Mouse (Mus musculus) left cerebral cortex, postnatal 25 days (tissue): Measurements from ENCODE around the gene Slc24a2. TPM values are rescaled to one million over a fixed set of nuclear protein-coding genes. Genes with fewer than 3 reads are reported as not detected.

Experiments used
- DNase-seq, 2 experiments: peaks; one replicate each; pipeline ENCODE4 v3.0.0; 2022; ENCODE audit warnings: low spot score in 2 of 2, mixed read lengths in 1 of 2
- intact Hi-C: fragments of 180-260 bp; cut with DNase I; formaldehyde crosslinking; loops from one replicate; pipeline ENCODE4 v1.15.1; 2025
- total RNA-seq, 2 experiments: library from RNA; stranded (reverse); gene quantifications; 2 replicates each; pipeline ENCODE4 v1.2.3; 2021

The Slc24a2 gene
- 100 to 1,000 TPM; 262 to 313 TPM for total RNA-seq

DNA sequence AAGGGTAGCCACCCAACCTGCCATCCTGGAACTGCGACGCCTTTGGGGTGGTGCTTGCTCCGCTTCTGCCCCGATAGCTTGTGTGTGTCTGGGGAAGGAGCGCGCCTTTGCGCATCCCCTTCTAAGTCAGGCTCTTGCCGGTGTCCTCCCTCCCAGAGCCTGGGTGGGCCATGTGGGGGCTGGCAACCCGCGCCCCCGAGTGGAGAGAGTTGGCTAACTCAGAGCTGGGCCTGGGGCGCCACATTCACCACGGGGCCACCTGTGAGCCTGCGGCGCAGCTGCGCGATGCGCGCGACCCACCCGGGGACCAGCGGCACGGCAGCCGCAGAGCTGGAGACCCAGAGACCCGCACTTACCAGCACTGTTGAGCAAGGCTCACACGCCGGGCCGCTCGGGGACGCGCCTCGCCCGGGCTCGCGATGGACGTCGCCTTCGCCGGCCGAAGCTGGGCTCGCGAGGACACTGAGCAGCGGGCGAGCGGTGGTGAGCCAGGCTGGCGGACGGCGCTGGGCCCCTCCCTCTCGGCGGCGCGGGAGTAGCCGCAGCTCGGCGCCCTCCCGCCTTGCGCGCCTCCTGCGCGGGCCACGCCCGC lies at the start of gene Slc24a2:
TSS of gene Slc24a2 (minus strand) at position 518 of the 592 bp plus-strand sequence.
- intact Hi-C loops = loop anchor here (5.0 kb wide), 3 partner anchors 132 to 268 kb away; no protein-coding TSS in a partner anchor

DNA sequence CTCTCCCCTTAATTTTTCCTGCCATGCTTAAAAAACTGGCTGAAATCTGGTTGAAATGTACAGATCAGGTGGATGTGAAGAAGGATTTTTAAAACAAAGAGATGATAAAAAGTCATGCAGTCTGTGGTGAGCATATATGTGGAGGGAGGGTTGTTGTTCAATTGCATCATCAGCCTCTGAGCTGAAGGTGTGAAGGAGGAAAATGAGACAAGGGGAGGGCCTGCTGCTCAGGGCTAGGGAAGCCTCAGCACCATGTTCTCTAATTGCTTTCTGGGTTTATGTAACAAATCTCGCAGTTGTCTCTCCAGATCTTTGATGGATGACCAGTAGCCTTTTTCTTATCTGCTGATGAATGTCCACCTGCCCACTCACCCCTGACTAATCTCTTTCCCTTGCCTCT lies 44.5 kb upstream of the Slc24a2 start:
- DNase-seq = no peak
- intact Hi-C loops = loop anchor here (5.0 kb wide), 1 partner anchor 238 kb away; no protein-coding TSS in a partner anchor

More for the DNA sequence above, at the start of gene Slc24a2:
- DNase-seq = peak; percentile 67 to 77

DNA sequence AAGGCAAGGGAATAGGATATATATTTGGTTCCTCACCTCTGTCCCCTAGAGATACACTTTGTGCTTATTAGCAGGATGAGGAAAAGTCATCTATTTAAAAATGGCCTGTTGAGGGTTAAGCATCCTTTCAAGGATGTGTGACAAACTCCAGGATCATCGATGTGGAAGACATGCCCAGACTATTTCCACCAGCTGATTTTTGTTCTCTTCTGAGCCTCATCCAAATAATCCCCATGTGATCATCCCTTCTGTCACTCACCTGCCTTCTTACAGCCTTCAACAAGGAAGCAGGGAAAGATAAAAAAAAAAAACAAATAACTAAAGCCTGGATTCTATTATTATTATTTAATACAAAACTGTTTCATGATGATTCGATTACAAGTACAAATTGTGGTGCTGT lies 44.0 kb upstream of the Slc24a2 start:
- intact Hi-C loops = loop anchor here (5.0 kb wide), 1 partner anchor 237 kb away; no protein-coding TSS in a partner anchor
- no peak for DNase-seq

DNA sequence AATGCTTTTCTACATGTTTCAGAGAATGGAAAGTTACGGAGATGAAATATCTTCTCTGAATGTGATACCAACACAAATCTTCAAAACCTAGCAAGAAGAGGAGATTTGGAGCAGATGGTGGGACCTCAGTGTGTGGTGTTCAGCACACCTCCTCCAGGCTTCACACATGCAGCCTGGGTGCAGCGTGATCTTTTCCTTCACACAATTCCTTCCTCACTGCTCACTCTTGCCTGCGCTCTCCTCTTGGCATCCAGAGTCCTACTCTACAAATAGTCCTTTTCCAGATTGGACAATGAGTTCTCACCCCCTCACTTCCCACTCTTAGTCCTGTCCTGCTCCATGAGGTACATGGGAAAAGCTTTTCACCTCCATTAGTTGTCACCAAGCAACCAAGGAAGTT lies 43.2 kb upstream of the Slc24a2 start:
- peak; percentile 32 to 94 for DNase-seq
- intact Hi-C loops = loop anchor here (1.0 to 5.0 kb wide), 2 partner anchors 211 to 236 kb away; no protein-coding TSS in a partner anchor

DNA sequence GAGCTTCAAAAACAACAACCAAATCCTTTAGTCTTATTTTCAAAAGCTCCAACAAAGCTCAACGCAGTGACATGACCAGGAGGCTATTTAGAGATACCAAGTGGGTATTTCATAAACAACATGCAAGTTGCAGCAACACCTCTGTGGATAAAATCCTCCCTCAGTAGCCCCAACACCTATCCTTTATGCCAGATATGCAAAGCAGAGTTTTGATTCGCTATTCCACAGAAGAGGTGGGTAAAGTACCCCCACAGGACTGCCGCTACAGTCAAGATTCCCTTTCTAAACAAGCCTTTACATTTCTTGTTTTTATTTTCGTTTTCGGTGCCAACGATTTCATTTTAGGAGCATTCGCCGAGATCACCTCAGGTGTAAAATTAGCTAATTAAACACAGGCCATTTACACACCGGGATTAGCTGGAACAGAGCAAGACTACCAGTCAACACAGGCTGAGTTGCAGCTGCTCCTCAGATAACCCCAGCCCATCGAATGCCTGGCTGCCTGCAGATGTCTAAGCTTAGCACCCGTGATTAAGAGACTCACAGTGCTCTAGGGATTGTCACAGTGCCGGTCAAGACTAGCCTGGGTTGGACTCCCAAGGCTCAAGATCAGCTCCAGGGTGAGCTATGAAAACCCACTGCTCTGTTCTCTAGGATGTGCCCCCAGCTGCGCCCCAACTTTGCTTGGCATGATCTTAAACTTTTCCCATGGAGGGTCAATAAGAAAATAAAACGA lies 885 bp downstream of the Slc24a2 start:
- intact Hi-C loops = loop anchor here (5.0 kb wide), 1 partner anchor 192 kb away; no protein-coding TSS in a partner anchor
- DNase-seq = peak; percentile 37 to 57

DNA sequence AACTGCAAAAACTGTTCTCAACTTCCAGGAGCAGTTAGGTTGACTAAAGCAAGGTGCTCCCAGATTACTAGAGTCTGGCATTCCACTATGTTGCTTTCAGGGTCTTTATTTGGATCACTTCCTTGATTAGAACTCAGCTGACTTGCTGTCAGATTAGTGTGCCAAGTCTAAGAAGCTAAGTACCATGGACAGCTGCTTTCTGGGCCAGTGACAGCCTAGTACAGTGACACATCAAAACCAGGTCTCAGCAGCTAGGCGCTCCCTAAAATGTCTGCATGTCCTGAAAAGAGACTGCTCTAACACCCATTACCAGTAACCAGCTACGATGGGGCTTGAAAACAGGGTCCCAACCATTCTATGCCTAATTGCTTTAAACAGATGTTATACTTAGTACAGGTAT lies 8.7 kb downstream of the Slc24a2 start:
- no peak for DNase-seq

DNA sequence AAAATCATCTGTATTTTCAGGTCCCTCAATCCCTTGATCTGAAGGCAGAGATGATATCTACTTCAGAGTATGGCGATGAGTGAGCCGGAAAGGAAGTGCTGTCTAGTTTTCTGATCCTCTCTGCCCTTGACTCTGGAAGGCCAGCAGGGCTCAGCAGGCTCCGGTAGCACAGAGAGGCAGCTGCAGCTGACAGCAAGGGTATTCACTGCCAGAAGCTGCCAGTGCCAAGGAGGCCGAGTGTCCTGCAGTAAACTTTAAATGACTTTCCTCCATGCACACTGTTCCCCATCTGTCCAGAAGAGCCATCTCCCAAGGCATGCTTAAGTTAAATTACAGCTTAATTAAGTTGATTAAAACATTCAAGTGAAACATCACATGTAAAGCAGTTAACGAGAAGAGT lies 12.1 kb downstream of the Slc24a2 start:
- intact Hi-C loops = no loop called here
- DNase-seq = no peak

More for the DNA sequence above, 8.7 kb downstream of the Slc24a2 start:
- intact Hi-C loops = no loop called here

DNA sequence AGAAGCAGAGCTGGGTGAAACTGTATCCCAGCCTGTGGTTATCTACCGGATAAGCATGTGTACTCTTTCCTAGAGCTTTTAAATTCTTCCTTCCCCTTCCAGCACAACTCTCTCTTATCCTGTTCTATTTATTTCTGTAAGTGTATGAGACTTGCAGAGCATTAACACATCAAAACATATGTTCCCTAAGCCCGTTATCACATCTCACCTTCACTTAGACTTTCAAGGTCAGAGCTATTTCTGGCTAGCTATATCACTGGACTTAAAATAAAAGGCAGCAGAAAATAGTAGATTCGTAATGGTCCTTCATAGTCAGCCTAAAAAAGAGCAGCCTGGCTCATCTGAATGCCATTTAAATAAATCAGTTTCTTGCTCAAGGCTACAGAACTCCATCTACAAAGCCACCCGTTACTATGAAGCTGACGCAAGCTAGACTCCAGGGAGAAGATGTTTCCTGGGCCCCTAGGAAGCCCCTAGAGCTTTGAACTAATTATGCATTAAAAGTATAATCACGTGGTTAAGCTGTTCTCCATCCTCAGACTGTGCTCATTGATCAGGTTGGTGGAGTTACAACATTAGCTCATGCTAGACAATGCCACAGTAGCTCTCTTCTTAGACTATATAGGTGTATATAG lies 18.8 kb downstream of the Slc24a2 start:
- DNase-seq = peak in 1 of 2 experiments; percentile 48
- intact Hi-C loops = no loop called here

DNA sequence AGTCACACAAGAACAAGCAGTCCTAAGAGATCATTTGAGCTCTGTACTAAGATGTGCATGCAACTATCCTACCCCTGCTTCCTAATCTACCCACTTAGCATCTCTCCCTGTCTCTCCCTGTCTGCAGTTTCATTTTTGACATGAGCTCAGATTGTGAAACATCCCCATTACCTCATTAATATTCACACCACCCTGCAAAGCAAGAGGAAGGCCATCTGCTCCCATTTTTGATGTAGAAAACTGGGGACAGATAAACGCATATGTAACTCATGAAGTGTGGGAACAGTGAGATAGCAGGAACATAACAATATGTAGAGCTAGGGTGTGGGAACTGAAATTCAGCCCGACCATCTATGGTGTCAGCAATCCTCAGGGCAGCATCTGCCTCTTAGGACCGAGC lies 19.7 kb downstream of the Slc24a2 start:
- no peak for DNase-seq
- intact Hi-C loops = no loop called here

DNA sequence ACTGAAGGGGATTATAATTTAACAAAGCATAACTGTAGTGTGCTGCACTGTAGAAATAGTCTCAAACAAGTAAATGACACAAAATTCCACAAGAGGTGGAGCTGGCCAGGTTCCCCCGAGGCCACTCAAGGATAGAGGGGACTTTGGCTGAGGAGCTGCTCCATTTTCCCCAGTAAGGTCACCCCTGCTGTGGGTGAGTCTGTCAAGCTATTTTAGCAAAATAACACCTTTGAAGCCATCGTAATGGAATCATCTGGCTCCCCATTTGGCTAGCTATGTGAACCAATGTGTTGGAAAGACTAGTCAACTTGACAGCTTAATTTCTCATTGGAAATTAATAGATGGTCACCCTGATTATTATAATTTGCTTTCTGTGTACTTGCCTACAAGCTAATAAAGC lies 28.2 kb downstream of the Slc24a2 start:
- DNase-seq = no peak
- intact Hi-C loops = no loop called here

DNA sequence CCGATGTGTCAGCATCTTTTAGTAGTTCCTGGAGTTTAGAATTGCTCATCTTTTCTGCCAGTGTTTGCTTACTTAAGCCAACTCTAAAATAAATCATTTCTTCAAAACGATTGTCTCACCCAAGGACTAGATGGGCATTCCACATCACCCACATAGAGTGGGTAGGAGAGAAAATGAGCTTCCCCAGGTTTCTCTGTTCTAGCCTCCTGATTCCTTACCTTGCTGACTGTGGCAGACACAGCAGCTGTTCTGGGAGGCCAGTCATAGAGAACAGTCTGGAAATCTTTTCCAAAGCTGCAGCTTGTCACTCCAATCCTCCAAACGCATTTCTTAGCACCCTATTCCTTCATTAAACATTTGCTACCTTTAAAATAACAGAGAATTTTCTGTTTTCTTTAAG lies 29.0 kb downstream of the Slc24a2 start:
- intact Hi-C loops = no loop called here
- DNase-seq = peak in 1 of 2 experiments; percentile 48

DNA sequence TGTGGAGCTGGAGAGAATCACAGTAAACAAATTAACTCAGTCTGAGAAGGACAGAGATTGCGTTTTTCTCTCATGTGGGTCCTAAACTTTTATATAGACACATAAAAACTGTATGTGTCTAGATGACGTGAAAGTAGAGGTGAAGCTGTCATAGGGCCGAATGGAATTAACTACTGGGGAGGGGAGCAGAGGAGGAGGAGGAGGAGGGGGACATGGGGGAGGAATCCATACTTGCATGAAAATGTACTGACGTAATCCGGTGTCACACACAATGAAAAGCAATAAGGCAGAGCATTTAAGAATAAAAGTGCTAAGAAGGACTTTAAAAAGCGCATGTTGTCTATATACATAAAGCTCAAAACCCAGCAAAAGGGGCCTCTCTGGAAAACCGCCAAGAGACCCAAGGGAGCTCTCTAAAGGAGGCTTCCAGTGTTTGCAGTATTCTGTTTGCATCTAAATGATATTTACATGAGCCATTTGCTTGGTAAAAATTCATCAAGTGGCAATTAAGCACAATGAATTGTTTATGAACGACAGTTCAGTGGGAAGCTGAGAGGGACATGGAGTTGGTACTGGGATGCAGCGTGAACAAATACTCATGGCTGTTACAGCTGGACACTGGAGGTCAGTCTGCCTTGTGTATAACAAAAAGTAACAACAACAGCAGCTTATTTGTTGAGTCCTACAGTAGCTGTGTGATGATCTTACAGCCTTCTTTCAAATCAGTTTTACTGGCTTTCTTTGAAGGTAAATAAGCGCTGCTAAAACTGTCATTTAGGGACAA lies 45.9 kb downstream of the Slc24a2 start:
- intact Hi-C loops = no loop called here
- DNase-seq = no peak

DNA sequence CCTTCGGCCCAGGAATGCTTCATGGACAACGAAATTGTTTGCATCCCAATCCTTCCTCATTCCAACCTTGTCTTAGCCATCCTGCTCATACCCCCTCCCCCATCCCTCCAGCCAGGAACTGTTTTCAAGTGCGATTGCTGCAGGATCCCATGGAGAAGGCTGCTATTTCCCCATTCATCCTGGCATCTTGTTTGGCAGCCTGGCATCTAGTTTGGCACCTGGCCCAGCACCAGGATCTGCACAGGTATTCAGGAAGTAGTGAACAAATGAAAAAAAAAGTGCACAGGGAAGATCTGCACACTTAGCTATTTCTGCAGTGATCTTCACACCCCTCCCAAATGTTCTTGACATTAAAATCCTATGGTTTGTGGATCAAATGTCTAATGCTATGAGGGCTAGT lies 53.2 kb downstream of the Slc24a2 start:
- intact Hi-C loops = no loop called here
- DNase-seq = no peak

DNA sequence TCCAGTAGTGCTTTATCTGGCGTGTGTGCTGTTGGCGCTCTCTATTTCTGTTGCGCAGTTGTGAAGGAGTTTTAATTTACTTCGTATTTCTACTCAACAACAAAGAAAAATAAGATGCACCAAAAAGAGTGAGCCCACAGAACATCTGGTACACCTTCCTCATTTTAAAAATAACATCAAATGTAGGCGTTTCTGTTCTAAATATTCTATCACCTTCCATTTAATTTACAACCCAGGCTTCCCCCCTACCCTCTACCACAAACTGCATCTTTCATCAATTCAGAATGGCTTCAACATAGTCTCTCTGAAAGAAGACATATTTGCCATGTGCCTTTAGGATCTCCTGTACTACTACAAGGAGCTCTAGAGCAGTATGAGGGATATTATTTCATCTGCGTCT lies 66.3 kb downstream of the Slc24a2 start:
- peak in 1 of 2 experiments; percentile 63 for DNase-seq
- intact Hi-C loops = loop anchor here (5.0 kb wide), 1 partner anchor 102 kb away; no protein-coding TSS in a partner anchor

DNA sequence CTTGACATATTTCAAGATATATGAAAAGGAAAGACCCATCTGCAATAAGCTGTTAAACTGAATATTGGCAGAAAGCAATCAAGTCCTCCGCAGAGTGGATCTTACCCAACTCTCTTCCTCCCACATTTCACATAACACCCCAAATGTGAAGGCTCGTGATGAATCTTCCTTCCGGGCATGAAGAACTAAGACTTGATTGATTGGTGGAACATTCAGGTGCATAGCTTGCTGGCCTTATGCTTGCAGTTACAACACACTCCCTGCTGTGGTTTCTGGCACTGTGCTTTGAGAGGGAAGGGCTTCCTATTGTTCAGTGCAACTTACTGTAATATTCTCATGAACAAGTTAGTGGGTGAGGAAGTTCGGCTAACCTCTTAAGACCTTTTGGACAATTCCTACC lies 72.2 kb downstream of the Slc24a2 start:
- DNase-seq = peak in 1 of 2 experiments; percentile 71
- intact Hi-C loops = loop anchor here (5.0 kb wide), 1 partner anchor 461 kb away; no protein-coding TSS in a partner anchor

DNA sequence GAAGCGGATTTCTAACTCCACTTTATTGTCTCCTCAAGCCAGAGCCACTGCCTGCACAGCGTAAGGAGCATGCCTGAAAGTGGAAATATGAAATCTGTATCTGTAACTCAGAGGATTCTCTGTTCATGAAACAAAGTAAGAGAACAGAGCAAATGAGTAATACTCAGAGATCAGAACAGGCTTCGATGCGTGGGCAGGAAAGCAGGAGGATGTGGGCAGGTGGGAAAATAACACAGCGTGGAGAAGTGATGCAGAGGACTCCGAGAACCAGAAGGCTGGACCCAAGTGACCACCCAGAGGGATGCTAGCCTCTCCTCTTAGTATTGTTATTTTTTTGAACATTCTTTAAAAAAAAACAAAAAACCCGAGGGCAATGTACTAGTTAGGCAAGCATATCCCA lies 78.3 kb downstream of the Slc24a2 start:
- DNase-seq = peak in 1 of 2 experiments; percentile 72
- intact Hi-C loops = loop anchor here (5.0 kb wide), 1 partner anchor 60 kb away; no protein-coding TSS in a partner anchor

DNA sequence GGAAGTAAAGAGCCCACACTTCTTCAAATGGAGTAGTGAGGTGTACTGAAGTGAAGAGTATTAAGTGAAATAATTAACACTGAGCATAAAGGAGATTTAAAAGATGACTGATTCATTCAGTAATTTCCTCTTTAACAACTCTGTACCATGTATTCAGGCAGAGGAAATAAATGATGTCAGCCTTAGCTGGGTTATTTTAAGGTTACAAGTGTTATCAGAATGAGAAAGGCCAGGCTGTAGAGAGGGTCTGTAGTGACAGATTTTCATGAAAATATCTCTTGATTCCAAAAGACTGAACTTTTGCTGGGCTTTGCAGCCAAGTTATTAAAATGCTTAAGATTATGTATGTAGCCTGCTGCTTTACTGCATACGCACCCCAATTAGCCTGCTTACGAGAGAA lies 80.7 kb downstream of the Slc24a2 start:
- intact Hi-C loops = no loop called here
- DNase-seq = no peak

DNA sequence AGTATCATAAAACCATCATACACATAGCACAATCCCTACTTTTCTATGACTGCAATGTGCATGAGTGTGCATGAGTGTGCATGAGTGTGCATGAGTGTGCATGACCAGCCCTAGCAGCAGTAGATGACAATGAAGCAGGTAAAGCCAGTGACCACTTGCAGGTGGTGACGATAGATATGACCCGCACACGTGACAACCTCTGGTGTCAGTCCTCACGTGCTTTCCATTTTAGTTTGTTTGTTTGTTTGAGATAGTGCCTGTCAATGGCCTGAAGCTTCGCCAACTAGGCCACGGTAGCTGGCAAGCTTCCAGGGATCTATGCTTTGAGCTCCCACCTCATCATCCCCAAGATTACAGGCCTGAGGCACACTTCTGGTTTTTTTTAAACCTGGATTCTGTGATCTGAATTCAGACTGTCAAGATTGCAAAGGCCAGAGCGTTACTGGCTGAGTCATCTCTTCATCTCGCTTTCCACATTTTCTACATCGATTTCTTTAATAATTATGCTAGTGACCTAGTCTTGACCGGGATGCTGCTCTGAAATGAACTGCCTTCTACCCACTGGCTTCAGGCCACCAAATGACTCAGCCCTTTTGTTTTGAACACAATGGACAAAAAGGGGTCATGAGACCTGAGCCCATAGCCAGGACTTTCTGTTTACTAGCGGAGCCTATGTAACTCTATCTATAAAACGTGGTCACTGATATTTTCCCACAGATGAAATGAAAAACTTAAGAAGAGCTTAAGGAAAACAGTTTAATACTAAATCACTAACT lies 88.5 kb downstream of the Slc24a2 start:
- DNase-seq = no peak
- intact Hi-C loops = no loop called here

DNA sequence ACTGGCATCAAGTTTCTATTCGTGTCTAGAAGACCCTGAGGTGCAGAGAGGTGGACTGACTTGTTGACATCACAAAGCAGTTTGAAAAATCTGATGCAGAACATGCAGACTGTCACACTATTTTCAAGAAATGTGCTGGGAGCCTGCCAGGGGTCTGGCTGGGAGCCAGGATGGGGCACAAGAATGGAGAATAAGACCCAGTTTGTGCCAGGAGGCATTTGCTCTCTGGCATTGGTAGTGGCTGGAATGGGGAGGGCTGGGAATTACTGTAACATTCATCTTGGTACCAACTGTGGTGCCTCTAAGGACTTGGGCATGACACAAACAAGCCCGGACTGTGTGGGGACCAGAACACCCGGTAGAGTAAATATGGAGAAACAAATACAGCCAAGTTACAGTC lies 89.4 kb downstream of the Slc24a2 start:
- intact Hi-C loops = no loop called here
- peak in 1 of 2 experiments; percentile 59 for DNase-seq
